Comparison of ENCODE assay signal across 9 mouse cellular contexts in the genomic region with DNA sequence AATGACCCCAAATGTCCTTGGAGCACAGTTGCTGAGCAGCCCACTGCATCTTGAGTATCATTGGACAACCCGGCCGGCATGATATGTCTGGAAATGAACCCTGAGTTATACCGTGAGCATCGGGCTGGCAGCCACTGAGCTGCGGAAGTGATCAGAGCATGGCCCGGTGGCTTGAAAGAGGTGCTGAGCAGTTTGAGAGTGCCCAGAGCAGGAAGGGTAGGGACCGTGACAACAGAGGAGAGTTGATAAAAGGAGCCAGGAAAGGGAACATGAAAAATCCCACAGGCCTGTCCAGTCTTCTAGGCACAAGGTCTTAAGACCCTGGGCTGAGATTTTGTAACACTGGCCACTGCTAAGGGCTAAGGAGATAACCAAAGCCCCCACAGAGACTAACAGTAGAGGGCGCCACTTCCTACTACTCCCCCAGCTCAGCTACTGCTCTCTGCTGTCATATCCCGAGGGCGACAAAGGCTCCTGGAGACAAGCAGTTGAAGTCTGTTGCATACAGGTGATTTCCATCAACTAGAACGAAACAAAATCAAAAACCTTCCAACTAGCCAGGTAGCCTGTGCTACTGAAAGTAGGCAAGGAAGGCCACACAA. TPM values are rescaled to one million over a fixed set of nuclear protein-coding genes. Genes with fewer than 3 reads are reported as not detected.
DNase-seq lines count a peak whose midpoint lies in the region; ATAC-seq and TF ChIP-seq lines count a peak whose summit lies in the region.
"Had no signal": no experiment of that assay in that cellular context is flagged by ENCODE, and none has a peak within 500 bp of the region (broad histone marks: within the 10 kb centered on the region; RNA-seq: fewer than 3 reads in every experiment).

No protein-coding gene starts in this region.

- no peak for TF ChIP-seq POLR2A in embryonic fibroblast, embryonic 13.5 days (IDR thresholded peaks at IDR 0.05; ENCODE audit: low read depth, low read length)

- ATAC-seq in kidney, embryonic 14.5 days (ENCODE audit: low FRiP score, low TSS enrichment) = no peak
- ATAC-seq in forebrain, embryonic 16.5 days = no peak

- no peaks in the 10 kb centered on the region for H3K36me3 ChIP-seq in kidney, embryonic 14.5 days (ENCODE audit: control insufficient read depth, insufficient read depth, low read length)
- no peaks in the 10 kb centered on the region for H3K36me3 ChIP-seq in limb, embryonic 10.5 days
- H3K36me3 ChIP-seq in forebrain, embryonic 16.5 days (ENCODE audit: control insufficient read depth, insufficient read depth) = no peaks in the 10 kb centered on the region

- no peak overlapping the region for H3K4me3 ChIP-seq in kidney, embryonic 14.5 days (ENCODE audit: low read length)
- no peak overlapping the region for H3K4me3 ChIP-seq in embryonic fibroblast, embryonic 13.5 days (ENCODE audit: insufficient read depth, low read length)
- no peak overlapping the region for H3K4me3 ChIP-seq in limb, embryonic 10.5 days
- H3K4me3 ChIP-seq in forebrain, embryonic 16.5 days (replicated peaks; ENCODE audit: low read length) = no peak overlapping the region

- no peaks in the 10 kb centered on the region for H3K27me3 ChIP-seq in kidney, embryonic 14.5 days (ENCODE audit: control insufficient read depth, insufficient read depth, low read length)
- H3K27me3 ChIP-seq in limb, embryonic 10.5 days (ENCODE audit: low read depth, poor library complexity, severe bottlenecking) = no peaks in the 10 kb centered on the region
- no peaks in the 10 kb centered on the region for H3K27me3 ChIP-seq in forebrain, embryonic 16.5 days (replicated peaks; ENCODE audit: control insufficient read depth, insufficient read depth, low read length)

- no peak overlapping the region for H3K4me2 ChIP-seq in kidney, embryonic 14.5 days (replicated peaks; ENCODE audit: low read depth, low read length)
- no peak overlapping the region for H3K4me2 ChIP-seq in forebrain, embryonic 16.5 days (ENCODE audit: low read length)

- H3K9me3 ChIP-seq in kidney, embryonic 14.5 days (ENCODE audit: control insufficient read depth, low read length) = no peaks in the 10 kb centered on the region
- no peaks in the 10 kb centered on the region for H3K9me3 ChIP-seq in limb, embryonic 10.5 days (replicated peaks)
- no peaks in the 10 kb centered on the region for H3K9me3 ChIP-seq in forebrain, embryonic 16.5 days (ENCODE audit: control insufficient read depth, low read length)

- no peak overlapping the region for H3K9ac ChIP-seq in kidney, embryonic 14.5 days (ENCODE audit: low read depth, low read length)
- no peak overlapping the region for H3K9ac ChIP-seq in forebrain, embryonic 16.5 days (replicated peaks; ENCODE audit: low read depth, low read length)

- no peak overlapping the region for H3K27ac ChIP-seq in kidney, embryonic 14.5 days (ENCODE audit: low read depth, low read length)
- H3K27ac ChIP-seq in embryonic fibroblast, embryonic 13.5 days (ENCODE audit: insufficient read depth, low read length) = no peak overlapping the region
- H3K27ac ChIP-seq in limb, embryonic 10.5 days = no peak overlapping the region
- no peak overlapping the region for H3K27ac ChIP-seq in forebrain, embryonic 16.5 days (ENCODE audit: low read length)

- peak; percentile 7 for DNase-seq in kidney, adult 11 months
- DNase-seq in CD8-positive naive resting alpha-beta T cell, adult 2 months (ENCODE audit: low read depth in 2 of 2, low spot score in 2 of 2) = peak; percentile 49 to 64
- peak; percentile 50 for DNase-seq in adrenal gland, adult 2 months
- peak; percentile 45 for DNase-seq in limb, embryonic 10.5 days (ENCODE audit: low spot score)
- peak; percentile 16 for DNase-seq in spleen, adult 12 weeks (ENCODE audit: low spot score)

- H3K4me1 ChIP-seq in kidney, embryonic 14.5 days (ENCODE audit: control insufficient read depth, insufficient read depth, low read length) = peaks cover 10% of the 10 kb centered on the region; the same call in 1 of the 2 replicates
- H3K4me1 ChIP-seq in embryonic fibroblast, embryonic 13.5 days (ENCODE audit: control insufficient read depth, insufficient read depth, low read length) = no peaks in the 10 kb centered on the region
- peaks cover 15% of the 10 kb centered on the region; the same call in 1 of the 2 replicates for H3K4me1 ChIP-seq in limb, embryonic 10.5 days
- H3K4me1 ChIP-seq in forebrain, embryonic 16.5 days (replicated peaks; ENCODE audit: control insufficient read depth, insufficient read depth, low read length) = no peaks in the 10 kb centered on the region

- 65% methylated on average over 11 of the region's 11 CpGs for WGBS in kidney, embryonic 14.5 days
- WGBS in limb, embryonic 10.5 days = 69% methylated on average over 11 of the region's 11 CpGs
- WGBS in forebrain, embryonic 16.5 days = 68% methylated on average over 11 of the region's 11 CpGs

- TF ChIP-seq CTCF in embryonic fibroblast, embryonic 13.5 days (IDR thresholded peaks at IDR 0.05; ENCODE audit: borderline replicate concordance, insufficient read depth, low read length) = peak; percentile 23; the same call in 1 of the 2 replicates

RNA-seq across cellular contexts. Expression of a gene that starts 14.8 kb away (rescaled TPM):
- not detected in 2 replicates for polyA plus RNA-seq in kidney, embryonic 14.5 days (2014; fragmentation: Nextera tagmentation; extraction: Ambion mirVana)
- total RNA-seq in adrenal gland, adult 2 months (2021) = not detected
- polyA plus RNA-seq in adrenal gland, adult 2 months (2012; rRNA removed) = not detected in 2 replicates
- not detected in 2 replicates for polyA plus RNA-seq in embryonic fibroblast, embryonic 13.5 days (2011; ENCODE audit: insufficient read length, low read depth, missing spikeins)
- not detected in 2 replicates for polyA plus RNA-seq in limb, embryonic 10.5 days (2016; fragmentation: Nextera tagmentation; extraction: Ambion mirVana)
- not detected in 2 replicates for polyA plus RNA-seq in forebrain, embryonic 16.5 days (2015; fragmentation: Nextera tagmentation; extraction: Ambion mirVana)
- polyA plus RNA-seq: lung, embryonic 16.5 days had no signal

RNA-seq across cellular contexts. Expression of a gene that starts 21.7 kb away (rescaled TPM):
- polyA plus RNA-seq in kidney, embryonic 14.5 days (2014; fragmentation: Nextera tagmentation; extraction: Ambion mirVana) = 3.8 and 9.2 TPM in 2 replicates
- 1 to 10 TPM; 6.2 to 8.8 TPM for total RNA-seq in adrenal gland, adult 2 months (2021)
- 0.77 and 1.8 TPM in 2 replicates for polyA plus RNA-seq in adrenal gland, adult 2 months (2012; rRNA removed)
- 31.1 and 41.3 TPM in 2 replicates for polyA plus RNA-seq in embryonic fibroblast, embryonic 13.5 days (2011; ENCODE audit: insufficient read length, low read depth, missing spikeins)
- polyA plus RNA-seq in limb, embryonic 10.5 days (2016; fragmentation: Nextera tagmentation; extraction: Ambion mirVana) = 1.3 and 2.7 TPM in 2 replicates
- polyA plus RNA-seq in forebrain, embryonic 16.5 days (2015; fragmentation: Nextera tagmentation; extraction: Ambion mirVana) = 2.3 and 2.5 TPM in 2 replicates
